ENCODE assay signal across 24 mouse cellular contexts in the genomic region with DNA sequence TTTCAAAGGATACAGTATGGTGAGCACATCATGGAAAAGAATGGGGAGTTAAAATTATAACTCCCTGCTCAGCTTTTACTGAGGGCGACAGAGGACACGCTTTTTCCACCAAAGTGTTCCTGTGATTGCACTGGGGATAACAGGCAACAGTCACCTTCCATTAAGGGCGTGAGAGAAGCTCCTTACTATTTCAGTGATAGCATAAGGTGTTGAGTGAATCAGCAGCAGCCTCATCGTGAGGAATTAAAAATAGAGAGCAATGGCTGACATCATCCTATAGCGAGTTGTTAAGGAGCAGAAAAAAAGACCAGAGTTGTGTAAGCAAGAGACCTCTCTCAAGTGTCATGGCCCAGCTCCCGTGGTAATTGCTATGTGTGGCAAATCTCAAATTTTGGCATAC. TPM values are rescaled to one million over a fixed set of nuclear protein-coding genes. Genes with fewer than 3 reads are reported as not detected.
DNase-seq lines count a peak whose midpoint lies in the region; ATAC-seq and TF ChIP-seq lines count a peak whose summit lies in the region.
"Had no signal": no experiment of that assay in that cellular context is flagged by ENCODE, and none has a peak within 500 bp of the region (broad histone marks: within the 10 kb centered on the region; RNA-seq: fewer than 3 reads in every experiment).

No protein-coding gene starts in this region.

- 21% methylated on average over 6 of the region's 6 CpGs for WGBS in heart, postnatal 0 days

- no peak overlapping the region for H3K9ac ChIP-seq in heart, postnatal 0 days (replicated peaks; ENCODE audit: low read depth, low read length)
- H3K9ac ChIP-seq: embryonic facial prominence, embryonic 15.5 days; forebrain, postnatal 0 days; limb, embryonic 15.5 days; liver, embryonic 15.5 days had no signal

- no peak for TF ChIP-seq POLR2A in bone marrow macrophage, adult 2 months (IDR thresholded peaks at IDR 0.05; ENCODE audit: borderline replicate concordance, low read depth, low read length)

- intact Hi-C loops in left cerebral cortex, postnatal 14 days (cut with DNase I), result no loop called here

- TF ChIP-seq CTCF in heart, postnatal 0 days (IDR thresholded peaks at IDR 0.05; ENCODE audit: low read depth), result no peak
- TF ChIP-seq CTCF in bone marrow macrophage, adult 2 months (IDR thresholded peaks at IDR 0.05; ENCODE audit: low read depth, low read length), result no peak

- DNase-seq in frontal cortex, adult 2 months (ENCODE audit: extremely low spot score in 1 of 2, low spot score in 1 of 2), result peak; percentile 55 to 70
- DNase-seq in frontal cortex, postnatal 25 days (ENCODE audit: low spot score in 2 of 2), result no peak
- no peak for DNase-seq in heart, postnatal 0 days (ENCODE audit: low spot score)
- DNase-seq in heart, adult 11 months, result no peak
- DNase-seq in left cerebral cortex, postnatal 14 days (ENCODE audit: low spot score in 2 of 2), result peak; percentile 25 to 67
- no peak for DNase-seq in adrenal gland, adult 18-20 months (ENCODE audit: low spot score in 2 of 2)
- no peak for DNase-seq in thymus, postnatal 14 days
- DNase-seq: adrenal gland, postnatal 10 days; cerebellum, adult 11 months; cerebellum, postnatal 10 days; forebrain, postnatal 0 days; gastrocnemius, postnatal 25 days; layer of hippocampus, postnatal 36 days; thymus, adult 18-20 months had no signal

- 0 out of 2 replicates have a peak, but pooled peaks have one; percentile 9 for ATAC-seq in heart, postnatal 0 days (ENCODE audit: insufficient read depth, low read depth)
- ATAC-seq: CD4-positive, CD25-positive, alpha-beta regulatory T cell, adult 4 months; forebrain, postnatal 0 days; hindbrain, embryonic 16.5 days; intestine, embryonic 16.5 days; Patski had no signal

- H3K4me3 ChIP-seq in heart, postnatal 0 days (ENCODE audit: low read depth, low read length), result no peak overlapping the region
- no peak overlapping the region for H3K4me3 ChIP-seq in bone marrow macrophage, adult 2 months (ENCODE audit: insufficient read depth, low read length)
- H3K4me3 ChIP-seq: embryonic facial prominence, embryonic 15.5 days; limb, embryonic 15.5 days; liver, embryonic 15.5 days had no signal

- H3K4me1 ChIP-seq in heart, postnatal 0 days (ENCODE audit: control insufficient read depth, insufficient read depth), result peaks cover 48% of the 10 kb centered on the region
- peaks cover 84% of the 10 kb centered on the region for H3K4me1 ChIP-seq in bone marrow macrophage, adult 2 months (ENCODE audit: control insufficient read depth, insufficient read depth, low read length)
- H3K4me1 ChIP-seq: embryonic facial prominence, embryonic 15.5 days had no signal

- TF ChIP-seq EP300 in heart, postnatal 0 days (IDR thresholded peaks at IDR 0.05; ENCODE audit: low read depth), result no peak

- no peaks in the 10 kb centered on the region for H3K9me3 ChIP-seq in heart, postnatal 0 days (replicated peaks; ENCODE audit: control insufficient read depth, low read length)
- H3K9me3 ChIP-seq: embryonic facial prominence, embryonic 15.5 days; limb, embryonic 15.5 days; liver, embryonic 15.5 days had no signal

- H3K27ac ChIP-seq in heart, postnatal 0 days (ENCODE audit: low read depth), result peak overlapping the region; percentile 38; the same call in 1 of the 2 replicates
- H3K27ac ChIP-seq in bone marrow macrophage, adult 2 months (ENCODE audit: insufficient read depth, low read depth, low read length), result peak overlapping the region; percentile 35
- H3K27ac ChIP-seq: embryonic facial prominence, embryonic 15.5 days; kidney, postnatal 0 days; limb, embryonic 15.5 days; liver, embryonic 15.5 days had no signal

- no peak overlapping the region for H3K4me2 ChIP-seq in heart, postnatal 0 days (ENCODE audit: low read depth, low read length)
- H3K4me2 ChIP-seq: embryonic facial prominence, embryonic 15.5 days; limb, embryonic 15.5 days; liver, embryonic 15.5 days; midbrain, embryonic 11.5 days had no signal

- H3K27me3 ChIP-seq in heart, postnatal 0 days (ENCODE audit: control insufficient read depth, insufficient read depth, low read length), result no peaks in the 10 kb centered on the region
- H3K27me3 ChIP-seq: embryonic facial prominence, embryonic 15.5 days; limb, embryonic 15.5 days; liver, embryonic 15.5 days; Patski had no signal

- no peaks in the 10 kb centered on the region for H3K36me3 ChIP-seq in heart, postnatal 0 days (replicated peaks; ENCODE audit: control insufficient read depth, insufficient read depth, low read length)
- H3K36me3 ChIP-seq: embryonic facial prominence, embryonic 15.5 days; limb, embryonic 15.5 days; liver, embryonic 15.5 days had no signal

RNA-seq across cellular contexts. Expression of a gene that starts 41.3 kb away (rescaled TPM):
- 34.7 and 36.0 TPM in 2 replicates for polyA plus RNA-seq in frontal cortex, adult 2 months (2012; rRNA removed)
- 11.2 and 14.6 TPM in 2 replicates for total RNA-seq in heart, postnatal 0 days (2014; rRNA removed; ENCODE audit: low replicate concordance)
- polyA plus RNA-seq in heart, postnatal 0 days (2015; fragmentation: Nextera tagmentation; extraction: Ambion mirVana), result 2.1 and 2.4 TPM in 2 replicates
- 20.4 and 22.7 TPM in 2 replicates for polyA plus RNA-seq in bone marrow macrophage, adult 2 months (2012; ENCODE audit: insufficient read depth, insufficient read length, missing spikeins)
- 10 to 100 TPM; 83.1 to 91.5 TPM for total RNA-seq in left cerebral cortex, postnatal 14 days (2021)
- 10 to 100 TPM; 11.8 to 13.5 TPM for total RNA-seq in adrenal gland, adult 18-20 months (2021)

Comparison
In these comparisons a context has a peak if more than half of its experiments do, and no peak if none do; other contexts are left out.
1. DNase-seq: peak in frontal cortex, adult 2 months (2 of 2) and left cerebral cortex, postnatal 14 days (2 of 2); none in frontal cortex, postnatal 25 days (0 of 2), heart, postnatal 0 days (single experiment), heart, adult 11 months (single experiment), adrenal gland, adult 18-20 months (0 of 2) and thymus, postnatal 14 days (single experiment).